ENCODE assay signal across 21 mouse cellular contexts in the genomic region with DNA sequence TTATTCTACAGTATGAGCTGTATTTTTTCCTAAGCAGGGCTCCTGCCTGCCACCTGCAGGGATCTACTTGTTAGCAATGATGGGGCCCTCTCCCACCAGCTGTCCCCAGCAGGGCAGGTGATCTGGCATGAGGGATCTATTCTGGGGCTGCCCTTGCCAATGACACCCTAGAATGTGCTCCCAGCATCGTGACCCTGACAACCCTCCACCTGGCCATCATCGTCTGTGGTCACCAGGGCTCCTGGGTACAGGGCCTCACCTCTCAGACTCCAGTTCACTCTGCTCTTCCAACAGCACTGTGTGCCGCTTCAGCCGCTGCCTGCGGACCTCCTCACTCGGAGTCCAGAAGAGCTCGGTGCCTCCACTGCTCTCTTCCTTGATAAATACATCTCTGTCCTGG. TPM values are rescaled to one million over a fixed set of nuclear protein-coding genes. Genes with fewer than 3 reads are reported as not detected.
DNase-seq lines count a peak whose midpoint lies in the region; ATAC-seq and TF ChIP-seq lines count a peak whose summit lies in the region.
"Had no signal": no experiment of that assay in that cellular context is flagged by ENCODE, and none has a peak within 500 bp of the region (broad histone marks: within the 10 kb centered on the region; RNA-seq: fewer than 3 reads in every experiment).

No protein-coding gene starts in this region.

- H3K9me3 ChIP-seq in intestine, postnatal 0 days (ENCODE audit: control insufficient read depth): no peaks in the 10 kb centered on the region
- no peaks in the 10 kb centered on the region for H3K9me3 ChIP-seq in intestine, embryonic 16.5 days (ENCODE audit: control insufficient read depth, low read length)
- H3K9me3 ChIP-seq: embryonic facial prominence, embryonic 13.5 days; embryonic facial prominence, embryonic 15.5 days had no signal

- peak; percentile 28; the same call in 1 of the 2 replicates for ATAC-seq in intestine, postnatal 0 days
- ATAC-seq in intestine, embryonic 16.5 days: no peak
- ATAC-seq: forebrain, embryonic 14.5 days; forebrain, embryonic 16.5 days had no signal

- no peaks in the 10 kb centered on the region for H3K27me3 ChIP-seq in intestine, postnatal 0 days (replicated peaks; ENCODE audit: control insufficient read depth, insufficient read depth, low read length)
- H3K27me3 ChIP-seq in intestine, embryonic 16.5 days (replicated peaks; ENCODE audit: control insufficient read depth, insufficient read depth, low read length): no peaks in the 10 kb centered on the region
- H3K27me3 ChIP-seq: embryonic facial prominence, embryonic 13.5 days; embryonic facial prominence, embryonic 15.5 days; forebrain, embryonic 12.5 days had no signal

- 96% methylated on average over 7 of the region's 7 CpGs for whole genome bisulfite sequencing in intestine, postnatal 0 days
- WGBS in intestine, embryonic 16.5 days: 94% methylated on average over 7 of the region's 7 CpGs

- no peak overlapping the region for H3K4me3 ChIP-seq in intestine, postnatal 0 days (ENCODE audit: low read depth, low read length)
- no peak overlapping the region for H3K4me3 ChIP-seq in intestine, embryonic 16.5 days (ENCODE audit: low read length)
- H3K4me3 ChIP-seq: embryonic facial prominence, embryonic 13.5 days; embryonic facial prominence, embryonic 15.5 days; erythroblast, embryonic 14.5 days; forebrain, embryonic 10.5 days; forebrain, embryonic 12.5 days had no signal

- no peak overlapping the region for H3K27ac ChIP-seq in intestine, postnatal 0 days (ENCODE audit: low read depth, low read length)
- H3K27ac ChIP-seq in intestine, embryonic 16.5 days (ENCODE audit: low read length): no peak overlapping the region
- H3K27ac ChIP-seq: embryonic facial prominence, embryonic 13.5 days; embryonic facial prominence, embryonic 15.5 days; forebrain, embryonic 10.5 days; forebrain, embryonic 12.5 days had no signal

- no peak overlapping the region for H3K4me2 ChIP-seq in intestine, postnatal 0 days (replicated peaks; ENCODE audit: low read depth)
- no peak overlapping the region for H3K4me2 ChIP-seq in intestine, embryonic 16.5 days (ENCODE audit: low read depth, low read length)
- H3K4me2 ChIP-seq: embryonic facial prominence, embryonic 13.5 days; embryonic facial prominence, embryonic 15.5 days; forebrain, embryonic 12.5 days had no signal

- peaks cover 56% of the 10 kb centered on the region for H3K36me3 ChIP-seq in intestine, postnatal 0 days (ENCODE audit: control insufficient read depth, insufficient read depth)
- peaks cover 11% of the 10 kb centered on the region for H3K36me3 ChIP-seq in intestine, embryonic 16.5 days (ENCODE audit: control insufficient read depth, insufficient read depth, low read length)

- no peak overlapping the region for H3K9ac ChIP-seq in intestine, postnatal 0 days (ENCODE audit: low read depth, low read length)
- no peak overlapping the region for H3K9ac ChIP-seq in intestine, embryonic 16.5 days (ENCODE audit: low read depth, low read length)
- H3K9ac ChIP-seq: embryonic facial prominence, embryonic 13.5 days; embryonic facial prominence, embryonic 15.5 days; forebrain, embryonic 12.5 days had no signal

- DNase-seq in testis, postnatal 10 days (ENCODE audit: low spot score): peak; percentile 38
- DNase-seq in testis, postnatal 14 days (ENCODE audit: low spot score): no peak
- DNase-seq: adrenal gland, adult 2 months; adrenal gland, postnatal 10 days; adrenal gland, postnatal 25 days; cerebellum, adult 11 months; cerebellum, adult 18-20 months; cerebellum, adult 8-10 months; cerebellum, adult 9-11 months; cerebellum, postnatal 14 days; cerebellum, postnatal 36 days; embryo, embryonic 11 days had no signal

- TF ChIP-seq CTCF in intestine, postnatal 0 days (IDR thresholded peaks at IDR 0.05; ENCODE audit: low read depth): no peak

- H3K4me1 ChIP-seq in intestine, postnatal 0 days (replicated peaks; ENCODE audit: control insufficient read depth, insufficient read depth, low read length): no peaks in the 10 kb centered on the region
- no peaks in the 10 kb centered on the region for H3K4me1 ChIP-seq in intestine, embryonic 16.5 days (ENCODE audit: control insufficient read depth, insufficient read depth, low read length)
- H3K4me1 ChIP-seq: embryonic facial prominence, embryonic 13.5 days; embryonic facial prominence, embryonic 15.5 days; forebrain, embryonic 10.5 days; forebrain, embryonic 12.5 days had no signal

RNA-seq across cellular contexts. Expression of a gene that starts 8.9 kb away (rescaled TPM):
- 5.1 and 6.3 TPM in 2 replicates for polyA plus RNA-seq in intestine, postnatal 0 days (2015; fragmentation: Nextera tagmentation; extraction: Ambion mirVana)
- polyA plus RNA-seq in intestine, embryonic 16.5 days (2015; fragmentation: Nextera tagmentation; extraction: Ambion mirVana): 1.2 and 1.4 TPM in 2 replicates

RNA-seq across cellular contexts. Expression of a gene that starts 45.1 kb away (rescaled TPM):
- polyA plus RNA-seq in intestine, postnatal 0 days (2015; fragmentation: Nextera tagmentation; extraction: Ambion mirVana): 2.7 and 3.1 TPM in 2 replicates
- polyA plus RNA-seq in intestine, embryonic 16.5 days (2015; fragmentation: Nextera tagmentation; extraction: Ambion mirVana): 3.4 and 4.5 TPM in 2 replicates
- polyA plus RNA-seq: erythroblast, embryonic 14.5 days had no signal
